Mouse (Mus musculus) fat pad, adult 2 months (tissue): ENCODE results near the gene Sephs1.
"Not testable (repeated sequence)": the region's sequence is repeated elsewhere in the genome, so short reads cannot be mapped to it uniquely, and the experiment has no call there.

Experiments used
- DNase-seq: peaks from one replicate; pipeline ENCODE4 v3.0.0-alpha.2; 2011; ENCODE audit warnings: low read depth, low spot score; ENCODE audit errors: extremely low read depth

Sephs1 gene

GRCm38 (mm10) chr2:4907120-4907519 lies 25.8 kb downstream of the Sephs1 start:
- DNase-seq, result no peak

DNA sequence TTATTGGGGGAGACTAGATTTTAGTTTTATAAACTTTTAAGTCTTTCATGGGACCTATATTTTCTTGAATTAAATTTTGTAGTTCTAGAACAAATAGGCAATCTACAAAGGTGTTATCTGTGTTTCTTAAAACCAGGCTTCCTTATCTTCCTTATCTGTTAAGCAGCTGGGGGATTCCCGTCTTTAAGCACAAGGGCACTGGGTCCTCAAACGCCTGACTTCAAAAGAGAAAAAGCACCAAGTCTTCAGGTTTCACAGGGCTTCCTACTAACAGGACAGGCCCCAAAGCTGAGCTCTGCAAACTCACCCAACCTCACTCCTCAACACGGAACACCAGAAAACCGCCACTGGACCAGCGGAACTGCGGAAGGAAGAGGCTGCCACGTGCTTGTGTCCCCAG lies 26.6 kb downstream of the Sephs1 start:
- no peak for DNase-seq

DNA sequence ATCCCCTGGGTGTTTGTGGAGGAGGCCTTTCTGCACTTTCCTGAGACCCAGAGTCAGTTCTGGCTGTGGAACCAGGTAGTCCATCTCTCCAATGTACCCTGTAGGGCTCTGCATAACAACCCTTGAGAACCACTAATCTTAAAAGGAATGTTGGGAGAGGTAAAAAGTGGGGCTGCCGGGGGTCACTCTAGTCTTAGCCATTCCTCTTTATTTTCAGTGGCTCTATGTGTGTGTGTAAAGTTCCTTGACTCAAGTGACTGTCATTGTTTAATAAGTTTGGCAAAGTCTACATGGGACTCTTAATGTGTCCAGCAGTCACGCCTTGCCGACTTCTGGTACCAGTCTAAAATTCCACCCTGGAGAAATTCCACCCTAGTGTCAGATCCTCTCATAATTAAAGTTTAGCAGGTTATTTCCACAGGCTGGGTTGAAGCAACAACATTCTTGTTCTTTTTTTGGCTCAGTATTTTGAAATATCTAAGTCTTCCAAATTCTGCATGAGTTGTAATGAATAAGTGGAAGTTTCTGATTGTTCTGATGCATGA lies 27.5 kb downstream of the Sephs1 start:
- no peak for DNase-seq

GRCm38 (mm10) chr2:4909909-4910308 lies 28.5 kb downstream of the Sephs1 start:
- no peak for DNase-seq

DNA sequence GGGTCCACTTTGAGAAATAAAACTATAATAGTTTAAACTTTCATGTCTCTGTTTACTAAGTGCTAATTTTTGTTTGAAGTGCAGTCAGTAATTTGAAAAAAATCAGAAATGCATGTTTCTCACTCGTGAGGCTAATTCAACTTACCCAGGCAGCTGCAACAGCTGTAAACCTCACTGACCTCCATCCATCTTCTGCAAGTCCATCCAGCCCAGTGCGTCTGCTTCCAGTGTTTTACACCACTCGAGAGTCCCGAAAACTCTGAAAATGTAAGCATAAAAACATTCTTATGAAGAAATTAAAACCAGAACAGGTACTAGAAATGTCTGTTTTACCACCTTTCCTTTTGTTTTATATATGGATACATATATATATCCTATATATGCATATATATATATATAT lies 29.2 kb downstream of the Sephs1 start:
- no peak for DNase-seq

DNA sequence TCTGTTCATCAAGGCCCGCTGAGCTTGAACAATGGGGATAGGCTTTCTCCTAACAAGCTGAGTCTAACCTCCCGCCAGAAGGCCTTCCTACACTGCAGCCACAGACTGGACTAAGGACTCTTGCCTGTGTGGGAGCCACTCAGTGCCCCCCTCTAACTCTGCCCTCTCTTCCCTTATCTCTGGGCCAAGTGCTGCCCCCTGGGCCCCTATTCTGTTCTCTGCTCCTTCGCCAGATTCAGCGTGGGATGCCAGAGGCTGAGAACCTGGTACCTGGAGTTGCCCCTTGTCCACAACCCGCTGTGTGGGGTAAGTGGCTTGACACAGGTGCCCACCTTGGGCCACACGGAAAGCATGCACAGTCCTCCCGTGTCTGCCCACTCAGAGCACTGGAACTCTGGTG lies 32.6 kb downstream of the Sephs1 start:
- no peak for DNase-seq

- DNase-seq, result no peak
Observed at GRCm38 (mm10) chr2:4916037-4916436, 34.7 kb downstream of the Sephs1 start.

DNA sequence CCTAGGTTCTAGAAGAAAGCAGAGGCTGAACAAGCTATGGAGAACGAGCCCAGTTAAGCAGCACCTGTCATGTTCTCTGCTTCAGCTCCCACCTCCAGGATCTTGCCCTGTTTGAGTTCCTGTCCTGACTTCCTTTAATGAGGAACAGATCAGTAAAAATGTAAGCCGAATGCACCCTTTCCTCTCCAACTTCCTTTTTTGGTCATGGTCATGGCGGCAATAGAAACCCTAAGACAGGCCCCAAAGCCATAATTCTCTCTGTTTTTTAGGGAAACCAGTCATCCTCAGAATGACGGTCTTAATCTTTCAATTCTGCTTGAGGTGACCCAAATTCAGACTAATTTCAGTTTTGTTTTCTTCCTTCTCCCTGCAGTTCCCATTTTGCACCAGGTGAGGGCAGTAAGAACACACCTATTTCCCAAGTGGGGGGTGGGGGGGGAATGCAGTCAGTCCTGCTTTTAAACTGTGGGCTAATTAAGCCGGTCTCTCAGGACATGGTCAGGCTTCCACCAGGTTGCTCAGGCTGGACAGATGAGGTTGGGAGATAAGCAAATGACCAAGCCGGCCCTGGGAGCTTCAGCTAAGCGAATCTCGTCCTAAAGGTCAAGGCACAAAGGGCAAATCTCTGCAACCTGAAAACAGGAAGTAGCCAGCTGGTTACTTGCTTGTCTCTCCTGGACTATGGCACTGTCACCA lies 36.1 kb downstream of the Sephs1 start:
- DNase-seq, result no peak

DNA sequence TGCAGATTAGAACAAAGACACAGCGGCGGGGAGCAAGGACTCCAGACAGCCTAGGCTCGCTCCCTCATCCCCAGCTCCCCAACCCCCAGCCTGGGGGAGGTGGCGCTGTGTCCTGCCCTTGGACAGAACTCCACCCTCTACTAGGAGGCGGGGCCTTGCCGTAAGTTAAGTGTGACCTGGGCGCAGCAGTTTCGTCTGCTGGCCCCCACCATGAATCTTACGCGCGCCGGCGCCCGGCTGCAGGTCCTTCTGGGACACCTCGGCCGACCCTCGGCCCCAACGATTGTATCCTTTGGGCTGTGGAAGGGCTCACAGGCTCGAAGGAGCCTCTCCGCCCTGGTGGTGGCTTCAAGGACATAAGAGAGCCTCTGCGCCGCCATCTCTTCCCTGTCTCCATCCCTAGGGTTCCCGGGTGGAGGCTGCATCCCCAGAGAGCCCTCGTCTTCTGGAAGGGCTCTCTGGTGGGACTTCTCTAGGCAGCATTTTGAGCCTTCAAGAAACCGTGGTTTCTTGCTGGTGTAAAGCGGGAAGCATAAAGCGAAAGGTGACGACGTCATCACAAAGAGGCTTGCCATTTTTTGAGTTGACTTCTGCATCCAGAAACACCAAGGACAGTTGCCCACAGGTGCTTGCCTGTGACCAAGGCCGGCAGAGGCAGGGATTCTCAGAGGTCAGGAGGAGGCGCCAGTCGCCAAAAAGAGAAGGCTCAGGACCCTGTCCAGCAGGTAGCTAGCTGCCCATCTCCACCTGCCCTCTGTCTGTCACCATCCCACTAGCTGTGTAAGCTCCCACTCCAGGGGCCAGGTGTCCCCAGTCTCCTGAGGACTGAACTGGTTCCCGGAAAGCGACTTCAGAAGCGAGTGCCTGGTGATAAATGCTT lies 37.7 kb downstream of the Sephs1 start, which contains the start of gene Phyh:
Gene Phyh, plus strand, starts transcription at position 160 of the 880 bp plus-strand sequence.
- no peak for DNase-seq

GRCm38 (mm10) chr2:4921019-4921418 lies 39.7 kb downstream of the Sephs1 start:
- DNase-seq, result no peak

DNA sequence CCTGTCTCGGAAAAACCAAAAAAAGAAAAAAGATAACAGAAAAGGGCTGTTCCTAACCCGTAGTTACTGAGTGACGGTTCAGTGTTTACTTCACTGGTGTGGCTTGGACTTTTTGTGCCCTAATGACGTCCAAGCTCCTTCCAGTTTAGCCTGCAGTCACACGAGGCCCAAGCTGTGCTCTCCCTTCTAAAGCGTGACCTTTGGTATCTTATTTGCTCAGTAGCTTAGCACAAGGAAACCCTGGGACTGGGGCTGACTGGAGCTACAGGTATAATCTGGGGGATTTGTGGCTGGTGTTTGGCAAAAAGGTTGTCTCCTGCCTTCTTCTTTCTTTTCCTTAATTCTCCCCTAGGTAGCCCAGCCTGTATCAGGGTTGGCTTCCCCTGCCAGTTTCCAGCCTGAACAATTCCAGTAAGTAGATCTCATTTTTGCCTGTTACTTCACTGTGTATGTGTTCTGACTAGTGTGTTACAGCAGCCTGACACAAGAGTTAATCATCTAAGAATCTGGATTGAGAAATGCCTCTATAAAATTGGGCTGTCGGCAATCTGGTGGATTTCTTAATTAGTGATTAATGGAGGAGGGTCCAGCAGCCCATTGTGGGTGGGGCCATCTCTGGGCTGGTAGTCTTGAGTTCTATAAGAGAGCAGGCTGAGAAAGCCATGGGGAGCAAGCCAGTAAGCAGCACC lies 41.3 kb downstream of the Sephs1 start:
- peak; percentile 68 for DNase-seq

DNA sequence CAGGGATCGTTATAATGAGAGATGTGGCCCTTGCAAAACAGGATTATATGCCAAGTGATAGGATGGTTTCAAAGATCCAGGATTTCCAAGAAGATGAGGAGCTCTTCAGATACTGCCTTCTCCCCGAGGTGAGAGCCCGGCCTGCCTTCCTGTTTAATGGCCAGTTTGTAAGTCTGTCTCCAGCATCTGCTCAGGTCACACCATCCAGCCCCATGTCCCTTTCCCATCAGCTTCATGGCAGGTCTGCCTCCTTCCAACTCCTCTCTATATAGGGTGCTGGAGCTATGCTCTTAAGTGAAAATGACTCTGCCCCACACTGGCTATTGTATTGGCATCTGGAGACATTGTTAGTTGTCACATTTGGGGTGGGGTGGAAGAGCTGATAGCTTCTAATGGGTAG lies 46.0 kb downstream of the Sephs1 start:
- DNase-seq, result no peak

- DNase-seq, result no peak
Observed at GRCm38 (mm10) chr2:4929230-4929629, 47.9 kb downstream of the Sephs1 start.

DNA sequence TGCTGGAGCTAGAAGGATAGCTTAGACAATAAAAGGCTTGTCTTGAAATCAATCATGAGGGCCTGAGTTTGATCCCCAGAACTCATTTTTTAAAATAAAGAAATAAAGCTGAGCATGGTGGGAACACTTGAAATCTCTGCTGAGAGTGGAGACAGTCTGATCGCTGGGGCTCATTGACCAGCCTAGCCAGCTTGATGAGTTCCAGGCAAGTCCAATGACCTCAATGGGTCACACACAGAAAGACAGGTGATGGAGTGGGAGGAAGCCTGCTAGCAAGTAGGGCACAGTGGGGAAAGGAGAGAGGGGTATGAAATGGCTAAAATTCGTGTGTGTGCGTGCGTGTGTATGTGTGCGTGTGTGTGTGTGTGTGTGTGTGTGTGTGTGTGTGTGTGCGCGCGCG lies 53.2 kb downstream of the Sephs1 start:
- no peak for DNase-seq

DNA sequence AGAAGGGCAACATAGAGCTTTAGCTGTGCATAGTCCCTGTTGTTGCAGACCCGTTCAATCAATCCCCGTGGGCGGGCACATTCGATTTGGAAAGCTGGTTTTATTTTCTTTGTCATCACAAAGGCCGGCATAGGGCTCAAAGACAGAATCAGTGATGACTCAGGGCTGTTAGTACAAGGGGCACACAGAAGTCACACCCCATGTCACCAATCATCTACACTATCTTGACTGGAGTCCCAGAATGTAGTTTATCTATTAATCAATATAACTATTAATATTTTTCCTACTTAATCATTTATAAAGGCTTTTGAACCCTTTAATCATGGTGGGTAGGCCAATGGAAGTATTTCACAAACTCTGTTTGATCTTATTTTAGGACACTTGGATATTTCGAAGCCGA lies 56.6 kb downstream of the Sephs1 start:
- DNase-seq, result no peak

- no peak for DNase-seq
Observed at GRCm38 (mm10) chr2:4940861-4941260, 59.5 kb downstream of the Sephs1 start.

GRCm38 (mm10) chr2:4949691-4950090 lies 68.3 kb downstream of the Sephs1 start:
- DNase-seq, result not testable (repeated sequence)

GRCm38 (mm10) chr2:4950986-4951385 lies 69.6 kb downstream of the Sephs1 start:
- no peak for DNase-seq

DNA sequence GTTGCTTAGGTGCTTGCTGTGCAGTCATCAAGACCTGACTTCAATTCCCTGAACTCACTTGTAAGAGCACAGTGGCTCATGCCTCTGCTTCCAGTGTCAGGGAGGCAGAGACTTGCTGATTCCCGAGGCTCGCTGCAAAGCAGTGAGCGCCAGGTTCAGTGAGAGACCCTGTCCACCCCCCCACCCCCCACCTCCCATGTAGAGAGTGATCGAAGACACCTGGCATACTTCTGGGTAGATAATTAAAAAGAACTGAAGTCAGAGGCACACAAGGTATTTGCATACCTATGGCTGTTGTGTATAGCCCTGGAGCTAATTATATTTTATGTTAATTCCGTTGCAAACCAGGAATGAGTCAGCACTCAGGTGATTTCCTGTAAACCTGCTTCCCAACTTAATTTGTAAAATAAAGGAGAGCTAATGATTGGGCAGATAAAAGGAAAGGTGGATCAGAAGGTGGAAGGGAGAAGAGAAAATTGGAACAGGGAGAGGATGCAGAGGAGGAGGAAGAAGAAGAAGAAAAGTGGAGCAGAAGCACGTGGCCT lies 72.9 kb downstream of the Sephs1 start:
- no peak for DNase-seq

DNA sequence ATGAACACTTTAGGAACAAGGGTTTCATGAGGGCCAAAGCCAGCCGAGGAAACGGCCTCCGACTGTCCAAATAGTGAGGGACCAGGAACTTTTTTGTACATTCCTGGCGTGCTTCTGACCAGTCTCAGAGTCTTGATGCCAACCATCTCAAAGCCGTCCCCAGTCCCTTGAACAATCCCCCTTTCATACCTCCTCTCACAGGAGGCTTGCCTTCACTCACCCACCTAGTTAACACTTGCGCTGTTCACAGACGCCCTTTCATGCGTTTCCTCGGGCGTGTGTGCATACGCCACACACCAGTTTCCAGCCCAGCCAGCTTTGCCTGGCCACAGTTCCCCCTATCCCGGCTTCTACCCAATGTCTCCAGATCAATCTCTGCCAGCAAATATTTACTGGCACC lies 76.7 kb downstream of the Sephs1 start:
- no peak for DNase-seq
